Mouse (Mus musculus) cortical plate, adult 2 months (tissue): ENCODE results near the gene Grin2b. TPM values are rescaled to one million over a fixed set of nuclear protein-coding genes. Genes with fewer than 3 reads are reported as not detected.

Experiments used
- H3K27ac ChIP-seq: fragments of 200-500 bp; 2 replicates; pipeline ENCODE4 v1.5.1; 2012; ENCODE audit warnings: low read length, control low read depth, inconsistent platforms; ENCODE audit not compliant: insufficient read depth
- H3K4me1 ChIP-seq: fragments of 200-500 bp; 2 replicates; pipeline ENCODE4 v1.6.1; 2011; ENCODE audit warnings: low read length; ENCODE audit not compliant: control insufficient read depth, insufficient read depth
- H3K4me3 ChIP-seq: fragments of 200-500 bp; 2 replicates; pipeline ENCODE4 v1.5.1; 2011; ENCODE audit warnings: mild to moderate bottlenecking, low read length, control low read depth; ENCODE audit not compliant: insufficient read depth
- CTCF ChIP-seq: fragments of 200-500 bp; IDR thresholded peaks from 2 replicates; pipeline ENCODE4 v1.5.1; 2011; ENCODE audit warnings: mild to moderate bottlenecking, control low read depth, low read length; ENCODE audit not compliant: insufficient read depth; ENCODE audit errors: extremely low read depth
- POLR2A ChIP-seq: fragments of 200-500 bp; IDR thresholded peaks from 2 replicates; pipeline ENCODE4 v1.6.1; 2011; ENCODE audit warnings: mild to moderate bottlenecking, low read length, control low read depth; ENCODE audit not compliant: insufficient read depth; ENCODE audit errors: extremely low read depth
- polyA plus RNA-seq: library from polyadenylated mRNA; depleted of rRNA; stranded (reverse); fragments of >200 nt; gene quantifications from 2 replicates; pipeline ENCODE4 v1.2.3, GENCODE M21; 2012

Gene Grin2b
- polyA plus RNA-seq, 1 experiment: 44.7 TPM

DNA sequence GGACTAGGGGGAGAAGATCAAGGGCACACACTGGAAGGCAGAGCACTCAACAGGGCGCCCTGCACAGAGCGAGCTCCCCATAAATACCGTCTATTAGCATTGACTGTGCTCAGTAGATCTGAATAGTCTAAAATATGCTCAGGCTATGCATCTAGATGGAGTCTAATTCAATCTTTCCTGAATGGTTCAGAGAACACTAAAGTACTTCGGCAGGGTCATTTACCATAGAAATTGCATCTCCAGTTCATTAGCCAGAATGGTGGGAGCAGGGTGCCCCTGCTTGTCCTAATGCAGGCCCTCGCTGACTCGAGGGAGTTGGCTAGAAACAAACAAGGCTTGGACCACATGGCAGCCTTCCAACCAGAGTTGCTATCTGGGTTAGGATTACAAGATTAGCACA is 64.1 kb downstream of the Grin2b start:
- Histone ChIP-seq H3K4me3 (no peak overlapping the region), H3K4me1 (peaks cover 8% of the 10 kb centered on the region), H3K27ac (no peak overlapping the region)
- TF ChIP-seq POLR2A (no peak), CTCF (no peak)

DNA sequence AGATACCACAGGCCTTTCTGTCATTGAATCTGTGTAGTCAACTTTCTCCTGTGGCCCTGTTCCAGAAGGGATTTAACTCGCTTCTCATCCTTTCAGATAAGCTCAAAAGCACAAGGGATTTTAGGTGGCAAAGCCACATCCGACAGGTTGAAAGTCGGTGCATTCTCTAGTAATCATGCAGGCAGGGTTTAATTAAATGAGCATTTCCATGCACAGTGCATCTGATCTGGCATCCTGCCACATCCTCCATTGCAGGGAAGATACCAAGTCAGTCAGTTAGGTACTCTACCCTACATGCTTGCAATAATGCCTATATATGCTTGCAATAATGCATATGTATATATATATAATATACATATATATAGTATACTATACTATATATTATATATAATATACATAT is 64.8 kb downstream of the Grin2b start:
- Histone ChIP-seq H3K27ac (no peak overlapping the region), H3K4me1 (peaks cover 8% of the 10 kb centered on the region)
- TF ChIP-seq POLR2A (no peak), CTCF (no peak)

DNA sequence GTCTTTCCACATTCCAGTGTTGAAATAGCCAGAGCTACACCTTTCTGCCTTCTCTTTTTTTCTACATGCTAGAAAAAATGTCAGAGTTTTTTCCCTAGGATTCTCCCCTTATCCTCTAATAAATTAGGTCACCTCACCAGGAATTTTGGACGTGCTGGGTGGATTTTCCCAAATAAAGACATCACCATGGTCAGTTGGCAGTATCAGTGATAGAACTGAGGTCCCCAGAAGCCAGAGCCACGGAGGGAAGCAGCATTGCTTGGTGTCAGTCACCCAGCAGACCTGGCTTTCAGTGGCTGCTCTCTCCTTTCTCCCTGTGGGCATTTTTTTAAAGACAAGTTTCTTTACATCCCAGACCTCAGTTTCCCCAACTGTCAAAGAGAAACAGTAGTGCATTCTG is 68.1 kb downstream of the Grin2b start:
- H3K27ac ChIP-seq: no peak overlapping the region
- H3K4me3 ChIP-seq: no peak overlapping the region
- no peak for TF ChIP-seq POLR2A
- TF ChIP-seq CTCF: no peak
- H3K4me1 ChIP-seq: peaks cover 6% of the 10 kb centered on the region

More for the DNA sequence above, 64.8 kb downstream of the Grin2b start:
- no peak overlapping the region for H3K4me3 ChIP-seq

DNA sequence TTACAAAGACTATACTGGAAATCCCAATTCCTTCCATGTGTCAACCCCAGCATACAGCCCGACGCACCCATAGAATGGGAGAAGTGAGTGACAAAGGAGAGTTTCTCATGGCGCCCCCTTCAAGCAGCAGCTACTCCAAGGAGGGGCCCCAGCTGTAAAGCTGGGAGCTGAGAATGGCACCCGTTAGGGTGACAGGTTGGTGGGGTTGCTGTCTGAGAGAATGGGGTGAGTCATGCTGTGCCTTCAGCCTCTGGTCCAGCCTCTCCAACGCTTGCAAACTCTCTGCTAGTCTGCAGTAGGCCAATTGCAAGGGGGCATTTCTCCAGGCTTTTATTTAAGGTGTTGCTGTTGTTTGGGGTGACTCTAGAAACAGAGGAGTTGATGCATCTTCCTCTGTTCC is 73.1 kb downstream of the Grin2b start:
- no peak for TF ChIP-seq CTCF
- Histone ChIP-seq H3K4me3 (no peak overlapping the region), H3K4me1 (peaks cover 3% of the 10 kb centered on the region; the same call in 1 of the 2 replicates), H3K27ac (no peak overlapping the region)

DNA sequence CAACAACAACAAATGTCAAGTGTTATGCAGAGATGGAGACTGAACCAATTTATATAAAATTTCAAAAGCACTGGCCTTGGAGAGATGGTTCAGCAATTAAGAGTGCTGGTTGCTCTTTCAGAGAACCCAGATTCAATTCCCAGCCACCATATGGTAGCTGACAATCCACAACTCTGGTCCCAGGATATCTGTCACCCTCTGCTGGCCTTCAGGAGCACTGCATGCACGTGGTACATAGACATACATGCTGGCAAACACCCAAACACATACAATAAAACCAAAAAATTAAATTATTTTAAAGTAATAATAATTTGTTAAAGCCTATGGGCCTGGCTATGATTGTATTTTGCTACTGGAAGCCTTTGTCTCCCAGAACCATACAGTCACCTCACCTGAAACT is 77.0 kb downstream of the Grin2b start:
- Histone ChIP-seq H3K4me3 (no peak overlapping the region), H3K27ac (no peak overlapping the region), H3K4me1 (peaks cover 3% of the 10 kb centered on the region)
- TF ChIP-seq CTCF (peak; percentile 56), POLR2A (no peak)

DNA sequence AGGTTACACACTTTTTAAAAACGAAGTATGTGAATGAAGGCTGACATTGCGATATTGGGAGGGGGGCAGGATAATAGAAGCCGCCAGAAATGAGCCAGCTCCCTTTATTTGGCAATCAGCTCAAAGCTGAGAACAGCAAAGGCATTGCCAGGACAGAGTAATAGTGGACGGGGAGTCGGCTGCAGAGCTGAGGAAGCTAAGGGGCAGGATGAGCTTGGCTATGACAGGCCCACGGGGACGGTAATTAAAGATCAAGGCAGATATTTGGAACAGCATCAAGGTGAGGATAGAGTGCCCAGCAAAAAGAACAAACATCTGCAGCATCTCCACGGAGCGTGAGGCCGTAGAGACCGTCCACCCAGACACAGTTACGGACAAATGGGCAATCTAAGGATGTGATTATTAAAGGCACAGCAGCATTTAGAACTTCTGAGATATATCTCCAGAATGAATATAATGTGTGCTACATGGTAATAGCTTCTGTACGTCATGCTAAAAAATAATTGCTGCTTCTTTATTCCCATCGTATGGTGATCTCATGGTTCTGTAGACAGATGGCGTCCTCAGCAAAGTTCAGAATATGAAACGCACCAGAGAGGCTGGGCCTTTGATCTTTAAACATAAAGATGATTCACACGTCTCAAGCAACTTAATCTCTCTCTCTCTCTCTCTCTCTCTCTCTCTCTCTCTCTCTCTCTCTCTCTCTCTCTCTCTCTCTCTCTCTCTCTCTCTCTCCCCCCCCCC is 93.1 kb downstream of the Grin2b start:
- H3K27ac ChIP-seq: no peak overlapping the region
- peaks cover 16% of the 10 kb centered on the region for H3K4me1 ChIP-seq
- TF ChIP-seq POLR2A: no peak
- no peak overlapping the region for H3K4me3 ChIP-seq

DNA sequence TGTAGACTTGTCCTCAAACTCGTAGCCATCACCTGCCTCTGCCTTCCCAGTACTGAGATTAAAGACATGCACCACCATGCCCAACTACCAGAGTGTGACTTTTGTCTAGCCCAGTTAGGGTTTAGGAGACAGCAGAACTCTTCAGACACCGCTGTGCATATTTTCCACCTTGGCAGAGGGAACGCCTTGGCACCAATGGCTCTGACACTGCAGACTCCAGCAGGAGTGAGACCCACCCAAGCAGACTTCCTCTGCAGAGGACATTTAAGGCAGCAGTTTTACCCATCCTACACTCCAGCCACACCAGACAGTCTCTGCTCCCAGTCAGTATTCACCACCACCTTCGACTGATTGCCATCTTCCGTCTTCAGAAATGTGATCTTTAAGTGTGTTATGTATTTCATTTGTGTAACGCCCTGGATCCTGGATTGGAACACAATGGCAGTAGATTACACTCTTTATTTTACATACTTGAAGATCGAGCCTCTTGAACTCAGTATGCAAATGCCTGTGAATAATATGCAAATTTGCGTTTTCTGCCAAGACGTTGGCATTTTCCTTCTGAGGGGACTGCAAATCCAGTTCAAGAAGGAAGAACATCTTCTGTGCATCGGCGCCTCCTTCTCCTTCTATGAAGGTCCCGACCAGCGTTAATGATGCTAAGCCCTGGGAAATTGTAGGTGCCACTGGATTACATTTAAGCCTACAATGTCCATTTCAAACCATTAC is 100.8 kb downstream of the Grin2b start:
- no peak overlapping the region for H3K27ac ChIP-seq
- no peak for TF ChIP-seq CTCF
- TF ChIP-seq POLR2A: no peak

DNA sequence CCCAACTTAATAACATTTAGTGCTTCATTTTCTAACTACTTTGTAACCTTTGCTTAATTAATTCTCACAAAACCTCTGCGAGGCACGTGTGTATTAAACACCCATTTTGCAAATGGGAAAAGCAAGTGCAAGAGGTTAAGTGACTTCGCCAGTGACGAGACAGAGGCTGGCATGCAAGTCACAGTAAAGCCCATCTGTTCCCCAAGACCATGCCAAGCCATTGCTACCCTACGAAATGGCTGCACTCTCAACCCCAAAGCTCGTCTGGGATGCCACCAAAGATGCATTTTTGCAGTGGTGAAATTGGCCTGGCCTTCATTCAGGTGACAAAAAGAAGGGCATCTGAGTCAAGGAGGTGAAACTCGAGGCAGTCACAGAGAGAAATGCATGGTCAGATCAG is 103.2 kb downstream of the Grin2b start:
- H3K4me1 ChIP-seq: peaks cover 10% of the 10 kb centered on the region
- TF ChIP-seq CTCF (no peak), POLR2A (no peak)
- no peak overlapping the region for H3K4me3 ChIP-seq
- H3K27ac ChIP-seq: no peak overlapping the region

More for the DNA sequence above, 100.8 kb downstream of the Grin2b start:
- Histone ChIP-seq H3K4me1 (peaks cover 8% of the 10 kb centered on the region), H3K4me3 (no peak overlapping the region)

DNA sequence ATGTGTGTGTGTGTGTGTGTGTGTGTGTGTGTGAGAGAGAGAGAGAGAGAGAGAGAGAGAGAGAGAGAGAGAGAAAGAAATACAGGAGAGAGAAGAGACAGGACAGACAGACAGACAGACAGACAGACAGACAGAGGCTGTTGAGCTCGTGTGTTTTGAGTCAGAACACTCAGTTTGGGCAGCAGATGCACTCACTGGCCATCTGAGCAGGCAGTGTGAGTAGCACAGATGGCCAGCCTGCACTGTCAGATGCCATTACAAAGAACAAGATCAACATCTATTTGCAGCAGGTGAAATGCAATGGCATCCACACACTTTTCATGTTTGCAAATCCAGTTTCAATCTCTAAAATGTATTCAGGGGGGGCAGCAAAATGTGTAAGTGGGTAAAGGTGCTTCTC is 120.0 kb downstream of the Grin2b start:
- peaks cover 14% of the 10 kb centered on the region for H3K4me1 ChIP-seq
- no peak overlapping the region for H3K27ac ChIP-seq

DNA sequence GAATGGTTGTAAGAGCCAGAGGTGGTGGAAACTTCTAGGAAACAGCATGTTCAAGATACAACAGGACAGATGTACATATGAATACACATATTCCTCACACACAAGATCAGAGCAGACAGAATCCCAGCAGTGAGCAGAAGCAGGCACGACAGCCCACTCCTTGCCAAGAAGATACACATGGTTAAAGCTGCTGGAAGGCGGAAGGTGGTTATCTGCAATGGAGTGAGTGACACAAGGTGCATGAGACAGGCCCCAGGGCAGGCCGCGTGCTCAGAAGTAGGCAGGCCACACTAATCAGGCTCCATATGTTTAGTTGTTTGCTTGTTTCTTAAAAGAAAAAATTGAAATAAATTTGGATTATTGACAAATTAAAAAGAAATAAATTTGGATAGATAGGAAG is 123.0 kb downstream of the Grin2b start:
- Histone ChIP-seq H3K27ac (no peak overlapping the region), H3K4me3 (no peak overlapping the region), H3K4me1 (peaks cover 20% of the 10 kb centered on the region)
- TF ChIP-seq POLR2A: no peak
- no peak for TF ChIP-seq CTCF

More for the DNA sequence above, 120.0 kb downstream of the Grin2b start:
- TF ChIP-seq POLR2A (no peak), CTCF (no peak)
- no peak overlapping the region for H3K4me3 ChIP-seq
